Mouse (Mus musculus) ES-E14 (cell line): ENCODE measurements around the gene Mfn1.

Experiments used
- CHD2 ChIP-seq: IDR thresholded peaks from 2 replicates; pipeline ENCODE4 v1.6.1; 2014; ENCODE audit warnings: mild to moderate bottlenecking, low read depth, low read length, inconsistent platforms
- HCFC1 ChIP-seq: IDR thresholded peaks from 2 replicates; pipeline ENCODE4 v1.6.1; 2012; ENCODE audit warnings: low read length, inconsistent platforms, borderline replicate concordance; ENCODE audit not compliant: insufficient read depth

DNA sequence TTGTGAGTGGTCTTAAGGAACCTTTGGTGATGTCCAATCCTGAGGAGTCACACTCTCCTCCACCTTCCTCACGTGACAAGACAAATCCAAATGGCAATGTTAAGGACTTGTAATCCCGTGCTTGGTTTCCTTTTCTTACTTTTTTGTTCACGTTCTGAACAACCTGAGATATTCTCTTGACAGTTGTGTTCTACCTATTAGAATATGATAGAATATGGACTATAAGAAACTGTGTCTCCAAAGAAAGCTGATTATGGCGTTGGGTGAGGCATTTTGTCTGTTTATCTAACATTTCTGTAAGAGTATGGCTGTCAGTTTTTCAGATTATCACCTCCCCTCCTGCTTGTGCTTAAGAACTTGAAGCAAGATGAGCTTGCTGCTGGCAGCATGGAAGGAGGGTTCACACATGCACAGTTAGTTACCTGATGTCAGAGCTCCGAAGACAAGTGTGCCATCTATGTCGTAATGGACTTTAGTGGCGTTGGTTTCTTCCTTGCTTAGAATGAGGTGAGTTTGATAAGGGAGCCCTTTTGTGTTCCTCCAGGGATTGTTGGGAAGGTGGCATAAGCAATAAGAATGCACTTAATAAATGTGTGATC, 16.5 kb upstream of the Mfn1 start:
- TF ChIP-seq CHD2 (no peak), HCFC1 (no peak)
